Mouse (Mus musculus) neural tube, embryonic 13.5 days (tissue): ENCODE measurements around the gene Iqcn. TPM values are rescaled to one million over a fixed set of nuclear protein-coding genes. Genes with fewer than 3 reads are reported as not detected.

Source experiments
- ATAC-seq: fragments of 200-750 bp; cut with Nextera tagmentation; 2 replicates; pipeline ENCODE4 v1.8.0; 2017; ENCODE audit warnings: low read depth, mild to moderate bottlenecking, moderate TSS enrichment, moderate library complexity
- H3K27ac ChIP-seq: fragments of 300-500 bp; sonication (generic); replicated peaks from 2 replicates; pipeline ENCODE4 v1.5.1; 2015; ENCODE audit warnings: moderate library complexity, mild to moderate bottlenecking, inconsistent platforms
- H3K27me3 ChIP-seq: fragments of 300-500 bp; sonication (generic); 2 replicates; pipeline ENCODE4 v1.6.1; 2015; ENCODE audit warnings: mild to moderate bottlenecking, inconsistent platforms
- H3K36me3 ChIP-seq: fragments of 300-500 bp; sonication (generic); 2 replicates; pipeline ENCODE4 v1.6.1; 2015; ENCODE audit warnings: mild to moderate bottlenecking, inconsistent platforms
- H3K4me1 ChIP-seq: fragments of 300-500 bp; sonication (generic); replicated peaks from 2 replicates; pipeline ENCODE4 v1.6.1; 2015; ENCODE audit warnings: inconsistent platforms
- H3K4me2 ChIP-seq: fragments of 300-500 bp; sonication (generic); 2 replicates; pipeline ENCODE4 v1.6.1; 2015; ENCODE audit warnings: inconsistent platforms, mild to moderate bottlenecking, moderate library complexity
- H3K4me3 ChIP-seq: fragments of 300-500 bp; sonication (generic); 2 replicates; pipeline ENCODE4 v1.5.1; 2015; ENCODE audit warnings: mild to moderate bottlenecking, inconsistent platforms
- H3K9ac ChIP-seq: fragments of 300-500 bp; sonication (generic); 2 replicates; pipeline ENCODE4 v1.6.1; 2015; ENCODE audit warnings: moderate library complexity, mild to moderate bottlenecking, inconsistent platforms
- H3K9me3 ChIP-seq: fragments of 300-500 bp; sonication (generic); 2 replicates; pipeline ENCODE4 v1.6.1; 2016; ENCODE audit warnings: inconsistent platforms
- WGBS: fragments of 180-500 bp; shearing (Covaris S2); methylation state at CpG from one replicate; pipeline ENCODE4 v1.1.7; 2015; 5-methylcytosine and 5-hydroxymethylcytosine counted together
- polyA plus RNA-seq: library from polyadenylated mRNA; unstranded; fragments of >200 nt; fragmentation: Nextera tagmentation; extraction: Ambion mirVana; gene quantifications from 2 replicates; pipeline ENCODE4 v1.2.1, GENCODE M21; 2015

Gene Iqcn
- polyA plus RNA-seq, 1 experiment from 2014 or later: 0.17 TPM

GRCm38 (mm10) chr8:70681410-70681809, 21.8 kb upstream of the Iqcn start:
- Histone ChIP-seq H3K4me3 (no peak overlapping the region), H3K36me3 (peaks cover 28% of the 10 kb centered on the region), H3K4me1 (peaks cover 13% of the 10 kb centered on the region), H3K4me2 (no peak overlapping the region), H3K27ac (no peak overlapping the region), H3K9me3 (no peaks in the 10 kb centered on the region), H3K27me3 (no peaks in the 10 kb centered on the region), H3K9ac (no peak overlapping the region)
- 84% methylated on average over 3 of the region's 3 CpGs for WGBS
- no peak for ATAC-seq

- H3K4me2 ChIP-seq: peak overlapping the region; percentile 24; the same call in 1 of the 2 replicates
- peaks cover 26% of the 10 kb centered on the region for H3K36me3 ChIP-seq
- H3K27ac ChIP-seq: no peak overlapping the region
- 11% methylated on average over 19 of the region's 19 CpGs for WGBS
- no peak overlapping the region for H3K4me3 ChIP-seq
- H3K9me3 ChIP-seq: no peaks in the 10 kb centered on the region
- no peaks in the 10 kb centered on the region for H3K27me3 ChIP-seq
- H3K9ac ChIP-seq: peak overlapping the region; percentile 56
- peak; percentile 16; the same call in 1 of the 2 replicates for ATAC-seq
- H3K4me1 ChIP-seq: peaks cover 13% of the 10 kb centered on the region
Observed at GRCm38 (mm10) chr8:70682193-70682592, 21.1 kb upstream of the Iqcn start.

DNA sequence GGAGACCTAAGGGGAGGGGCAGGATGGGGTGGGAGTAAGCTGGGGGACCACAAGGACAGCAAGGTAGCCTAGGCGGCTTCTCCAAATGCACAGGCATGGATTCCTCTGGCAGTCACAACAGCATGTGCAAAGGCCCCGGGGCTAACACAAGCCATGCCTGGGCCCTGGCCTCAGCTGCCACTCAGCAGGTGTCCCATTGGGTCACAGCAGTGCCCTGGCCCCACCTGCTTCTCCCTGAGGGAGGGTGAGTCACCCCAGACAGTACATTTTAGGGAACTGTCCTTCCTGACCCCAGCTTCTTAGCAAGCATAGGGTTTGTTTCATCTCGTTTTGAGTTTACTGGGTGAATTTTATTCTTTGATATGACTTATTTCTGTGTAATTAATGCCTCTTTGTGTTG, 20.6 kb upstream of the Iqcn start:
- Histone ChIP-seq H3K9ac (no peak overlapping the region), H3K4me1 (peaks cover 13% of the 10 kb centered on the region), H3K27me3 (no peaks in the 10 kb centered on the region), H3K36me3 (peaks cover 22% of the 10 kb centered on the region), H3K4me3 (no peak overlapping the region), H3K9me3 (no peaks in the 10 kb centered on the region), H3K4me2 (no peak overlapping the region), H3K27ac (no peak overlapping the region)
- no peak for ATAC-seq
- WGBS: 50% methylated on average over 3 of the region's 3 CpGs

DNA sequence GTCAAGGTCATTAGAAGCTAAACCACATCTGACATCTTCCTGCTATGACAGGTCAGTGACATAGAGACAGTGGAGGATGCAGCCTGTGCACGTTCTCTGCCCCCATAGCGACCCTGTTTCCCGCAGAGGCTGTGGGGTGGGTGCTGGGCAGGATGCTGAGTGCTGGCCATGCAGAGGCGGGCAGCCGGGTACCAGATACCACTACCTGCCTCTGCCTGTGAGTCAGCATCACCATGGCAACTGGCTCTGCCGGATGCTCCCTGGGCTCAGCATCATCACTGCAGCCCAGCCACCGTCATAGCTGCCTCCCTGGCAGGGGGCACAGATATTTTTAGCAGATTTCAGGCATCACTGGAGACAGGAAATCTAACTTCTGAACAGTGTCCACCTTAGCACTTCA, 19.0 kb upstream of the Iqcn start:
- 0 out of 2 replicates have a peak, but pooled peaks have one; percentile 23 for ATAC-seq
- H3K9ac ChIP-seq: peak overlapping the region; percentile 50
- 35% methylated on average over 7 of the region's 7 CpGs for whole genome bisulfite sequencing
- H3K27ac ChIP-seq: 0 out of 2 replicates have a peak overlapping the region, but pooled peaks have one; percentile 5
- H3K9me3 ChIP-seq: no peaks in the 10 kb centered on the region
- peaks cover 6% of the 10 kb centered on the region; the same call in 1 of the 2 replicates for H3K36me3 ChIP-seq
- peaks cover 13% of the 10 kb centered on the region for H3K4me1 ChIP-seq
- H3K4me2 ChIP-seq: no peak overlapping the region
- no peaks in the 10 kb centered on the region for H3K27me3 ChIP-seq
- H3K4me3 ChIP-seq: no peak overlapping the region

- peaks cover 28% of the 10 kb centered on the region for H3K4me1 ChIP-seq
- H3K9ac ChIP-seq: no peak overlapping the region
- no peaks in the 10 kb centered on the region for H3K27me3 ChIP-seq
- H3K9me3 ChIP-seq: no peaks in the 10 kb centered on the region
- H3K4me3 ChIP-seq: no peak overlapping the region
- H3K36me3 ChIP-seq: no peaks in the 10 kb centered on the region
- ATAC-seq: no peak
- no peak overlapping the region for H3K27ac ChIP-seq
- WGBS: 82% methylated on average over 8 of the region's 8 CpGs
- no peak overlapping the region for H3K4me2 ChIP-seq
Observed at GRCm38 (mm10) chr8:70687576-70687975, 15.7 kb upstream of the Iqcn start.

DNA sequence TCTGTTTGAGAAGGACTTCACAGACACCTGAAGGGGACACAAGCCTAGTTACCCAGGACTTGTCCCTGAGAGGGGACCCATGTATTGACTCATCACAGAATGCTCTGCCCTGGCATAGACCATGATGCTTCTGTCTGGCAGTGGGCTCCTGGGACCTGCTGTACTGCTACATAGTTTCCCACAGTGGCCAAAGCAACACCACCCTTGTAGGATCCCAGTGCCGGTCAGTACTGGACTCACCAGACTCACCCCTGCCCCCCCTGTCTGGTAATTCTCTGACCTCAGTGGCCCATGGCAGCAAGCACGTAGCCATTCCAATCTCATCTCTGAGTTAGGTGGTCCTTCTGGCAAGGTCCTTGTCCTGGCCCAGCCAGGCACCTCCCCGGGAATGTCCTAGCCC, 15.1 kb upstream of the Iqcn start:
- no peaks in the 10 kb centered on the region for H3K9me3 ChIP-seq
- H3K4me3 ChIP-seq: no peak overlapping the region
- WGBS: 90% methylated on average over 3 of the region's 3 CpGs
- H3K36me3 ChIP-seq: no peaks in the 10 kb centered on the region
- no peak overlapping the region for H3K27ac ChIP-seq
- peaks cover 29% of the 10 kb centered on the region for H3K4me1 ChIP-seq
- ATAC-seq: no peak
- H3K27me3 ChIP-seq: no peaks in the 10 kb centered on the region
- no peak overlapping the region for H3K4me2 ChIP-seq
- no peak overlapping the region for H3K9ac ChIP-seq

- ATAC-seq: no peak
- Histone ChIP-seq H3K27me3 (no peaks in the 10 kb centered on the region), H3K4me2 (no peak overlapping the region), H3K4me1 (peaks cover 23% of the 10 kb centered on the region), H3K9me3 (no peaks in the 10 kb centered on the region), H3K9ac (no peak overlapping the region), H3K27ac (0 out of 2 replicates have a peak overlapping the region, but pooled peaks have one; percentile 38), H3K36me3 (no peaks in the 10 kb centered on the region), H3K4me3 (no peak overlapping the region)
- WGBS: 68% methylated on average over 5 of the region's 5 CpGs
Observed at GRCm38 (mm10) chr8:70689892-70690390, 13.3 kb upstream of the Iqcn start.

- peak overlapping the region; percentile 35 for H3K4me3 ChIP-seq
- H3K4me1 ChIP-seq: peaks cover 36% of the 10 kb centered on the region
- 0 out of 2 replicates have a peak, but pooled peaks have one; percentile 0 for ATAC-seq
- no peaks in the 10 kb centered on the region for H3K9me3 ChIP-seq
- H3K27ac ChIP-seq: peak overlapping the region; percentile 74
- H3K4me2 ChIP-seq: peak overlapping the region; percentile 57
- no peaks in the 10 kb centered on the region for H3K36me3 ChIP-seq
- 55% methylated on average over 4 of the region's 4 CpGs for WGBS
- peak overlapping the region; percentile 58 for H3K9ac ChIP-seq
- H3K27me3 ChIP-seq: no peaks in the 10 kb centered on the region
Observed at GRCm38 (mm10) chr8:70691230-70691629, 12.0 kb upstream of the Iqcn start.

DNA sequence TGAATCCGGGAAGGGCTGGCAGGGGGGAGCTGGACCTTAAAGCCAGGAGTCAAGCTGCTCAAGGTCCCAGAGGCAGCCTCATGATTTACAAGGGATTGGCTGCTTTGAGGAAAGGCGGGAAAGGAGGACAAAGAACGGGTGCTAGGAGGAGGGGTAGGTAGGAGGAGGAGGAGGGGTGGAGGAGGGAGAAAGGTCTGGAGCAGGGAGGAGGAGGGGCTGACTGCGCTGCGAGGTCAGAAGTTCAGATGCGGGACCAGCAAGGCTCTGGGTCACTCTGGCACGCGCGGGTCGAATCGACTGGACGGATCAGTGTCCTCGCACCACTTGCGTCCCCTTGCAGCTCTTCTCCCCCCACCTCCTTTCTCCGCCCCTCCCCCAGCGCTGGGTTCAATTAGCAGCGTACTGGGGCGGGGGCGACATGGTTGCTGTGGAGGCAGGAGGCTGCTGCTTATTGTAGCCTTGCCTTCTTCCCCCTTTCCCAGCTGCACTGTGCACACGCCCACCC, 11.5 kb upstream of the Iqcn start:
- ATAC-seq: peak; percentile 47; the same call in 1 of the 2 replicates
- Histone ChIP-seq H3K36me3 (no peaks in the 10 kb centered on the region), H3K27me3 (no peaks in the 10 kb centered on the region), H3K4me3 (peak overlapping the region; percentile 35), H3K27ac (peak overlapping the region; percentile 74), H3K4me2 (peak overlapping the region; percentile 57), H3K9ac (peak overlapping the region; percentile 58), H3K9me3 (no peaks in the 10 kb centered on the region), H3K4me1 (peaks cover 42% of the 10 kb centered on the region)
- WGBS: 2% methylated on average over 20 of the region's 20 CpGs

GRCm38 (mm10) chr8:70693636-70694035, 9.6 kb upstream of the Iqcn start:
- Histone ChIP-seq H3K36me3 (no peaks in the 10 kb centered on the region), H3K9me3 (no peaks in the 10 kb centered on the region), H3K9ac (no peak overlapping the region), H3K4me2 (no peak overlapping the region), H3K27ac (no peak overlapping the region), H3K4me1 (peaks cover 57% of the 10 kb centered on the region), H3K27me3 (no peaks in the 10 kb centered on the region), H3K4me3 (no peak overlapping the region)
- WGBS: 83% methylated on average over 5 of the region's 5 CpGs
- no peak for ATAC-seq

DNA sequence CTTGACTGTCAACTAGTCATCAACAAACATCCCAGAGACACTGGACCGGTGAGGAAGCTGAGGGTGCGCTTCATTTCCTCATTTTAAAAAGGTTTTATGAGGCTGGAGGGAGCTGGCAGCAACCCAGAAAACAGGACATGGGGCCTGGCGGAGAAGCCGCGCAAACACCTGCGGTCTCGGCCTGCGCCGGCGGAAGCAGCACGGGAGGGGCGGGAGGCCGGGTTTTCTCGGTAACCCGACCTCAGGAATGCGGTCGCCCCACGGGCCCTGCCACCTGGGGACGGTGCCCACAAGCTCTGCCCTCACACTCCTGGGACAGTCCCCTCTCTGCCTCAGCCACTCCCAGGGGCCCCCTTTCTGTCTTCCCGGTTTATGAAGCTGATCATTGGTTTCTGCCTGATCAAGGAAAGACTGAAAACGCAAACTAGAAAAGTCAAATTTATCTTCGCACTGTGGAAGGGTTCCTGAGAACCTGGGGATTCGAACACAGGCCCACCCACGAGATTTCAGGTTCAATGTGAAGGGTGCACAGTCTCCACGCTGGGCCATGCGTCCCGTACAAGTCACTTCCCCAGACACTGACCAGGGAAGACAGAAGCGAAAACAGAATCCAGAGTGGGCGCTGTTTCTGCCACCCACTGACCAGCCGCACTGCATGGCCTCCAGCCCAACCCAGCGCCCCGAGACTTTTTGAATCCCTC, 7.8 kb upstream of the Iqcn start:
- no peaks in the 10 kb centered on the region for H3K36me3 ChIP-seq
- no peak for ATAC-seq
- H3K27ac ChIP-seq: peak overlapping the region; percentile 99
- peaks cover 51% of the 10 kb centered on the region for H3K4me1 ChIP-seq
- H3K4me3 ChIP-seq: no peak overlapping the region
- no peaks in the 10 kb centered on the region for H3K27me3 ChIP-seq
- WGBS: 27% methylated on average over 32 of the region's 32 CpGs
- H3K9me3 ChIP-seq: no peaks in the 10 kb centered on the region
- no peak overlapping the region for H3K9ac ChIP-seq
- H3K4me2 ChIP-seq: peak overlapping the region; percentile 16; the same call in 1 of the 2 replicates

DNA sequence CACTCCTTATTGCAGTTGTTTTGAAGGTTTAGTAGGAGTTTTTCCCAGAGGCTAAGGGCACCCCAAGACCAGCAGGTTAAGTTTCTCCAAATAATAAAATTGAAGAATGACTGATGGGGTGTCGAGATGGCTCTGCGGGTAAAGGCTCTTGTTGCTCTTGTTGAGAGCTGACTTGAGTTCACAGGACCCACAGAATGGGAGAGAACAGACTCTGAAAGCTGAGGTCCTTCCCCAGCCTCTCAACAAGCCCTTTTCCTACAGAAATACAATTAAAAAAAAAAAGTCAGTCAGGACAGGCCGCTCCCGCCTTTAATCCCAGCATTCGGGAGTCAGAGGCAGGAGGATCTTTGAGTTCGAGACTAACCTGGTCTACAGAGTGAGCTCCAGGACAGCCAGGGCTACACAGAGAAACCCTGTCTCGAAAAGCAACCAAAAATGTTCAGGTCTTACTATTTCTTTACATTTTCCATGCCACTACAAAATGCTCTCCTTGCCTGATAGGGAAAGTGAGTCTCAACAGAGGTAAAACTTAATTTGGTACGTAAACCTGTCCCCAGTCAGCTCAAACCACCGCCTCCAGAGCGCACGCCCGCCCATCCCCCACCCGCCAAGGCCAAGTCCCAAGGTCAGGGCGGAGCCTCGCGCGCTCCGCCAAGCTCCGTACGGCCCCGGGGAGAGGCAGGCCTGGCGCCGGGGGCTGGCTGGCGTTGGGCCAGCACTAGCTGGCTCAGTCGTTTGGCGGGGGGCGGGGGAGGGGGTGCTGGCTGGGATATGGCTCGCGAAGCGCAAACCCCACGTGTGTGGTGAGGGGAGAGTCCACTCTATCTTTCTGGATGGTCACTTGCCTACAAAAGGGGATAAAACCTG, 7.0 kb upstream of the Iqcn start:
- Histone ChIP-seq H3K27me3 (no peaks in the 10 kb centered on the region), H3K36me3 (no peaks in the 10 kb centered on the region), H3K4me3 (peak overlapping the region; percentile 23), H3K4me2 (peak overlapping the region; percentile 60), H3K9ac (peak overlapping the region; percentile 62), H3K9me3 (no peaks in the 10 kb centered on the region), H3K27ac (peak overlapping the region; percentile 99), H3K4me1 (peaks cover 55% of the 10 kb centered on the region)
- WGBS: 4% methylated on average over 31 of the region's 31 CpGs
- no peak for ATAC-seq
